Mouse (Mus musculus) CH12.LX (cell line): Measurements from ENCODE around the gene Anapc16. TPM values are rescaled to one million over a fixed set of nuclear protein-coding genes. Genes with fewer than 3 reads are reported as not detected.

Source experiments
- DNase-seq: peaks from one replicate; pipeline ENCODE4 v3.0.0-alpha.2; 2013; ENCODE audit errors: extremely low read depth
- H3K27ac ChIP-seq: 2 replicates; pipeline ENCODE4 v1.5.1; 2012; ENCODE audit warnings: low read depth, mild to moderate bottlenecking, control low read depth, moderate library complexity; ENCODE audit not compliant: insufficient read depth
- H3K27me3 ChIP-seq: replicated peaks from 2 replicates; pipeline ENCODE3; 2012; ENCODE audit warnings: inconsistent platforms
- H3K36me3 ChIP-seq, 2 experiments: replicated peaks in 1 of 2; 2 replicates each; pipeline versions ENCODE3 to v1.6.1; 2012; ENCODE audit warnings: inconsistent platforms in 1 of 2, low read length in 1 of 2, mild to moderate bottlenecking in 1 of 2, mixed read lengths in 1 of 2, moderate library complexity in 1 of 2; ENCODE audit not compliant: control insufficient read depth in 1 of 2, insufficient read depth in 1 of 2
- H3K4me1 ChIP-seq, 2 experiments: 2 replicates each; pipeline ENCODE4 v1.6.1; 2012; ENCODE audit warnings: inconsistent platforms in 1 of 2, moderate library complexity in 1 of 2; ENCODE audit not compliant: insufficient read depth in 2 of 2, control insufficient read depth in 1 of 2
- H3K4me2 ChIP-seq: 2 replicates; pipeline ENCODE4 v1.6.1; 2012; ENCODE audit warnings: low read depth, mild to moderate bottlenecking, control low read depth; ENCODE audit not compliant: poor library complexity, insufficient read depth, severe bottlenecking
- H3K4me3 ChIP-seq, 3 experiments: fragments of 150-350 bp in 1 of 3; sonication (generic) in 1 of 3; replicated peaks in 1 of 3; 2 replicates each; pipeline versions ENCODE3 to v1.5.1; 2011 to 2012; ENCODE audit warnings: low read depth in 2 of 3, low read length in 2 of 3, mild to moderate bottlenecking in 2 of 3, moderate library complexity in 2 of 3, control low read depth in 1 of 3, improper control_type of control experiment in 1 of 3, inconsistent platforms in 1 of 3, mixed read lengths in 1 of 3; ENCODE audit not compliant: poor library complexity in 1 of 3
- H3K79me2 ChIP-seq: replicated peaks from 2 replicates; pipeline ENCODE4 v1.6.1; 2012; ENCODE audit warnings: mild to moderate bottlenecking, moderate library complexity; ENCODE audit not compliant: control insufficient read depth, poor library complexity, insufficient read depth, severe bottlenecking; ENCODE audit errors: extremely low read depth
- H3K9ac ChIP-seq: 2 replicates; pipeline ENCODE4 v1.6.1; 2012; ENCODE audit warnings: low read depth, mild to moderate bottlenecking, control low read depth, moderate library complexity; ENCODE audit not compliant: insufficient read depth
- H3K9me3 ChIP-seq: replicated peaks from 2 replicates; pipeline ENCODE3; 2012; ENCODE audit warnings: low read length, inconsistent platforms, mixed read lengths
- BHLHE40 ChIP-seq: IDR thresholded peaks from 2 replicates; pipeline ENCODE4 v1.6.1; 2011; ENCODE audit warnings: mild to moderate bottlenecking, low read depth, low read length, improper control_type of control experiment
- CHD1 ChIP-seq: IDR thresholded peaks from 2 replicates; pipeline ENCODE4 v1.6.1; 2012; ENCODE audit warnings: low read depth, low read length, improper control_type of control experiment, inconsistent platforms
- CHD2 ChIP-seq: IDR thresholded peaks from 2 replicates; pipeline ENCODE4 v1.6.1; 2011; ENCODE audit warnings: low read length, improper control_type of control experiment
- CTCF ChIP-seq, 2 experiments: IDR thresholded peaks in 1 of 2; conservative IDR thresholded peaks in 1 of 2; 2 replicates each; pipeline ENCODE4 v1.5.1; 2011 to 2012; ENCODE audit warnings: low read depth in 2 of 2, low read length in 2 of 2, improper control_type of control experiment in 1 of 2, inconsistent platforms in 1 of 2, mild to moderate bottlenecking in 1 of 2, moderate library complexity in 1 of 2
- E2F4 ChIP-seq: IDR thresholded peaks from 2 replicates; pipeline ENCODE4 v1.6.1; 2011; ENCODE audit warnings: low read depth, low read length, improper control_type of control experiment; ENCODE audit not compliant: insufficient replicate concordance
- ELF1 ChIP-seq: IDR thresholded peaks from 2 replicates; pipeline ENCODE4 v1.6.1; 2014; ENCODE audit warnings: low read depth, mild to moderate bottlenecking, inconsistent platforms, low read length, improper control_type of control experiment
- EP300 ChIP-seq: IDR thresholded peaks from 2 replicates; pipeline ENCODE4 v1.6.1; 2011; ENCODE audit warnings: low read length, improper control_type of control experiment
- ETS1 ChIP-seq: conservative IDR thresholded peaks from 2 replicates; pipeline ENCODE4 v1.6.1; 2012; ENCODE audit warnings: low read depth, mild to moderate bottlenecking, inconsistent platforms, low read length, improper control_type of control experiment, moderate library complexity
- GABPA ChIP-seq: IDR thresholded peaks from 2 replicates; pipeline ENCODE4 v1.6.1; 2012; ENCODE audit warnings: low read depth, low read length, improper control_type of control experiment, inconsistent platforms; ENCODE audit not compliant: insufficient replicate concordance
- HCFC1 ChIP-seq: IDR thresholded peaks from 2 replicates; pipeline ENCODE4 v1.6.1; 2012; ENCODE audit warnings: low read depth, mild to moderate bottlenecking, inconsistent platforms, low read length, improper control_type of control experiment
- IRF4 ChIP-seq: IDR thresholded peaks from 2 replicates; pipeline ENCODE4 v1.6.1; 2014; ENCODE audit warnings: low read depth, mild to moderate bottlenecking, inconsistent platforms, low read length, improper control_type of control experiment
- JUN ChIP-seq: IDR thresholded peaks from 2 replicates; pipeline ENCODE4 v1.6.1; 2011; ENCODE audit warnings: low read depth, mild to moderate bottlenecking, low read length, improper control_type of control experiment, moderate library complexity; ENCODE audit not compliant: insufficient read depth
- JUND ChIP-seq: conservative IDR thresholded peaks from 2 replicates; pipeline ENCODE4 v1.6.1; 2011; ENCODE audit warnings: low read depth, low read length, improper control_type of control experiment
- KAT2A ChIP-seq: IDR thresholded peaks from 2 replicates; pipeline ENCODE4 v1.6.1; 2012; ENCODE audit warnings: low read length, improper control_type of control experiment, inconsistent platforms; ENCODE audit not compliant: insufficient replicate concordance
- MAFK ChIP-seq: IDR thresholded peaks from 2 replicates; pipeline ENCODE4 v1.6.1; 2011; ENCODE audit warnings: low read length, improper control_type of control experiment; ENCODE audit not compliant: insufficient replicate concordance
- MAX ChIP-seq: IDR thresholded peaks from 2 replicates; pipeline ENCODE4 v1.6.1; 2011; ENCODE audit warnings: low read length, improper control_type of control experiment
- MAZ ChIP-seq: IDR thresholded peaks from 2 replicates; pipeline ENCODE4 v1.6.1; 2012; ENCODE audit warnings: low read depth, mild to moderate bottlenecking, inconsistent platforms, low read length, improper control_type of control experiment, moderate library complexity
- MEF2A ChIP-seq: IDR thresholded peaks from 2 replicates; pipeline ENCODE4 v1.6.1; 2014; ENCODE audit warnings: low read depth, mild to moderate bottlenecking, inconsistent platforms, low read length, improper control_type of control experiment, borderline replicate concordance
- MXI1 ChIP-seq: IDR thresholded peaks from 2 replicates; pipeline ENCODE4 v1.6.1; 2011; ENCODE audit warnings: mild to moderate bottlenecking, low read depth, low read length, improper control_type of control experiment
- MYC ChIP-seq: IDR thresholded peaks from 2 replicates; pipeline ENCODE4 v1.6.1; 2011; ENCODE audit warnings: low read depth, mild to moderate bottlenecking, improper control_type of control experiment, low read length
- NELFE ChIP-seq: IDR thresholded peaks from 2 replicates; pipeline ENCODE4 v1.6.1; 2011; ENCODE audit warnings: low read depth, low read length, improper control_type of control experiment
- NRF1 ChIP-seq: IDR thresholded peaks from 2 replicates; pipeline ENCODE4 v1.6.1; 2014; ENCODE audit warnings: low read depth, mild to moderate bottlenecking, inconsistent platforms, low read length, improper control_type of control experiment, moderate library complexity
- PAX5 ChIP-seq: IDR thresholded peaks from 2 replicates; pipeline ENCODE4 v1.6.1; 2012; ENCODE audit warnings: low read length, inconsistent platforms, mixed read lengths
- POLR2A ChIP-seq: IDR thresholded peaks from 2 replicates; pipeline ENCODE4 v1.6.1; 2011; ENCODE audit warnings: low read depth, mild to moderate bottlenecking, improper control_type of control experiment, low read length
- POLR2AphosphoS2 ChIP-seq: IDR thresholded peaks from 2 replicates; pipeline ENCODE4 v1.6.1; 2011; ENCODE audit warnings: low read depth, low read length, improper control_type of control experiment
- RAD21 ChIP-seq: IDR thresholded peaks from 2 replicates; pipeline ENCODE4 v1.6.1; 2011; ENCODE audit warnings: low read depth, mild to moderate bottlenecking, low read length, improper control_type of control experiment, moderate library complexity
- RCOR1 ChIP-seq: conservative IDR thresholded peaks from 2 replicates; pipeline ENCODE4 v1.6.1; 2012; ENCODE audit warnings: low read depth, mild to moderate bottlenecking, inconsistent platforms, low read length, improper control_type of control experiment
- SIN3A ChIP-seq: IDR thresholded peaks from 2 replicates; pipeline ENCODE4 v1.6.1; 2012; ENCODE audit warnings: low read length, improper control_type of control experiment, inconsistent platforms
- TBP ChIP-seq: conservative IDR thresholded peaks from 2 replicates; pipeline ENCODE4 v1.6.1; 2011; ENCODE audit warnings: low read depth, low read length, improper control_type of control experiment
- TCF12 ChIP-seq: IDR thresholded peaks from 2 replicates; pipeline ENCODE4 v1.6.1; 2014; ENCODE audit warnings: low read depth, mild to moderate bottlenecking, inconsistent platforms, low read length, improper control_type of control experiment
- UBTF ChIP-seq: IDR thresholded peaks from 2 replicates; pipeline ENCODE4 v1.6.1; 2012; ENCODE audit warnings: low read depth, mild to moderate bottlenecking, inconsistent platforms, low read length, improper control_type of control experiment, moderate library complexity
- USF1 ChIP-seq: IDR thresholded peaks from 2 replicates; pipeline ENCODE4 v1.6.1; 2014; ENCODE audit warnings: low read depth, mild to moderate bottlenecking, inconsistent platforms, low read length, improper control_type of control experiment
- USF2 ChIP-seq: conservative IDR thresholded peaks from 2 replicates; pipeline ENCODE4 v1.6.1; 2011; ENCODE audit warnings: low read depth, low read length, improper control_type of control experiment
- ZC3H11A ChIP-seq: IDR thresholded peaks from 2 replicates; pipeline ENCODE4 v1.6.1; 2012; ENCODE audit warnings: low read depth, mild to moderate bottlenecking, inconsistent platforms, low read length, improper control_type of control experiment
- ZKSCAN1 ChIP-seq: IDR thresholded peaks from 2 replicates; pipeline ENCODE4 v1.6.1; 2012; ENCODE audit warnings: low read depth, inconsistent platforms, low read length, improper control_type of control experiment, borderline replicate concordance
- ZMIZ1 ChIP-seq: IDR thresholded peaks from 2 replicates; pipeline ENCODE4 v1.6.1; 2012; ENCODE audit warnings: low read depth, mild to moderate bottlenecking, inconsistent platforms, low read length, improper control_type of control experiment
- ZNF384 ChIP-seq: IDR thresholded peaks from 2 replicates; pipeline ENCODE4 v1.6.1; 2012; ENCODE audit warnings: low read depth, low read length, improper control_type of control experiment, inconsistent platforms
- dilution Hi-C: fragments of 300-500 bp; cut with MboI; formaldehyde crosslinking; loops from 2 replicates; pipeline ENCODE4 v1.14.3; 2020; ENCODE audit warnings: low sequenced_read_pairs; ENCODE audit not compliant: extremely low pct_unique_long_range_greater_than_20kb, extremely low pct_ligation_motif_present
- in situ Hi-C: fragments of 300-500 bp; cut with MboI; formaldehyde crosslinking; loops from 3 replicates; pipeline ENCODE4 v1.14.3; 2019; ENCODE audit warnings: low sequenced_read_pairs, low pct_ligation_motif_present, low pct_unique_long_range_greater_than_20kb, mixed read lengths
- polyA plus RNA-seq: library from polyadenylated mRNA; unstranded; fragments of >175 nt; gene quantifications from 2 replicates; pipeline ENCODE4 v1.2.1, GENCODE M21; 2012; ENCODE audit warnings: low read depth; ENCODE audit not compliant: insufficient read length
- total RNA-seq, 2 experiments: library from RNA; depleted of rRNA; stranded (reverse); fragments of 300-350 nt in 1 of 2; fragments of >200 nt in 1 of 2; gene quantifications; 2 replicates each; pipeline ENCODE4 v1.2.3; 2012 to 2014

Anapc16 gene
- total and polyA plus RNA-seq, 3 experiments: 43.9 to 67.6 (median 64.9) TPM

DNA sequence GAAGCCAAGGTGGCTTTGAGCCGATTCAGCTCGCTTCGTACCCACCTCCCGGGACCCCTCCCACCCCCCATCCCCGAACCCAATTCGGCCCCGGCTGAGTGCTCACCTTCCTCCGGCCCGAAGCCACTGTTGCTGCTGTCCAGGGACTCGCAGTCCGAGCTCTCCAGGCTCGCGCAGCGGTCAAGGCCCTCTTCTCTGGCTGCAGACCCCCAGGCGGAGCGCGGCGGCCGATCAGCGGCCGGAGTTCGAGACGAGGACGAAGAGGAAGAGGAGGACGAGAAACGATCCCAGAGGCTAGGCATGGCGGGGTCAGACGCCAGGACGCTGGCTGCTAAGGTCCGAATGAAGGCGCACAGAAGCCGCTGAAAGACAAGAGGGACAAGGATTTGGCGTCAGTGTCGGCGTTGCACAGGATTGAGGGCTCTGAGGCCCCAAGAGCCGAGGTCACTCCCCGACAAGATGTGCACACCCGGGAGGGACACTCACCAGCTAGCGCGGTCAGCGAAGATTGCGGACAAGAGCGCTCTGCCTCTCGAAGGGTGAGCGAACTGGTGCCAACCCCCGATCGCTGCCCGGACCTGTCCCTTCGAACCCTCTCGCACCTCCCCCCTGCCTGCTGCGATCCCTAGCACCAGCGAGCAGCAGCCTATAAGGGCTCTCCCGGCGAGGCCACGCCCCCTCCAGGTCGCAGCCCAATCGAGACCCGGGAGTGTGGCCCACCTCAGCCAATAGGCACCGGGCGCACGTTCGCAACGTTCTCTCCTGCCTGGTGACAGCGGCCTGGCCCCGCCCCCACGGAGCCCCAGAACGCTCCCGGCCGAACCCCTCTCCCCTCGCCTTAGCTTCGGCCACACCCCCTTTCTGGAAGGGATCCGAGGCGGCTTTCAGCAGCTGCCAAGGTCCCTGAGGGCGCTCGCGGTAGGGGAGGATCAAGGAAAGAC is 51.5 kb downstream of the Anapc16 start, which contains the start of gene Ddit4:
Gene Ddit4 (minus strand): TSS at position 624 of the 941 bp plus-strand sequence.
- in situ Hi-C loops: loop anchor here (5.0 kb wide), 1 partner anchor 54 kb away; no protein-coding TSS in a partner anchor
- Histone ChIP-seq H3K9me3 (no peaks in the 10 kb centered on the region), H3K9ac (peak within 1 kb of the TSS; percentile 98), H3K79me2 (peaks cover 21% of the 10 kb centered on the region), H3K27me3 (no peaks in the 10 kb centered on the region), H3K27ac (peak within 1 kb of the TSS; percentile 92), H3K36me3 (peaks cover 8 to 21% of the 10 kb centered on the region in 2 experiments), H3K4me1 (peaks cover 8 to 36% of the 10 kb centered on the region in 2 experiments), H3K4me2 (peak within 1 kb of the TSS; percentile 87), H3K4me3 (peak within 1 kb of the TSS; percentile 77 to 97 (median 96))
- dilution Hi-C loops: no loop called here
- DNase-seq: peak; percentile 98
- TF ChIP-seq SIN3A (peak; percentile 31; the same call in 1 of the 2 replicates), IRF4 (no peak), KAT2A (0 out of 2 replicates have a peak, but pooled peaks have one; percentile 10), ZNF384 (no peak), HCFC1 (no peak; the same call in 1 of the 2 replicates), JUND (no peak), RCOR1 (no peak), NRF1 (0 out of 2 replicates have a peak, but pooled peaks have one; percentile 13), PAX5 (no peak), POLR2A (peak; percentile 100), ZC3H11A (no peak), ZKSCAN1 (no peak), MAFK (no peak), MAX (peak; percentile 7; the same call in 1 of the 2 replicates), UBTF (no peak), USF2 (no peak), ETS1 (peak; percentile 38), ELF1 (no peak), BHLHE40 (no peak; the same call in 1 of the 2 replicates), NELFE (peak; percentile 100), CTCF (conservative IDR thresholded peaks at IDR 0.05 in 1 of 2, IDR thresholded peaks at IDR 0.05 in 1 of 2; ENCODE audit: low read depth in 2 of 2, low read length in 2 of 2) (no peak), POLR2AphosphoS2 (peak; percentile 98), USF1 (peak; percentile 28), ZMIZ1 (peak; percentile 100), CHD1 (peak; percentile 92), MEF2A (peak; percentile 26; the same call in 1 of the 2 replicates), TBP (peak; percentile 97), MXI1 (peak; percentile 8; the same call in 1 of the 2 replicates), CHD2 (peak; percentile 66), RAD21 (no peak), TCF12 (peak; percentile 91), EP300 (no peak), MAZ (peak; percentile 52; the same call in 1 of the 2 replicates), MYC (no peak), E2F4 (no peak), JUN (no peak), GABPA (no peak)
